Mouse (Mus musculus) ES-Bruce4 (cell line): Measurements from ENCODE around the gene Rspry1.

ENCODE experiments used
- EP300 ChIP-seq: IDR thresholded peaks from 2 replicates; pipeline ENCODE4 v1.6.1; 2011; ENCODE audit warnings: low read depth, low read length; ENCODE audit not compliant: insufficient read depth
- POLR2A ChIP-seq: IDR thresholded peaks from one replicate; pipeline ENCODE4 v1.8.1; 2011; ENCODE audit warnings: low read length; ENCODE audit not compliant: insufficient read depth

- no peak for TF ChIP-seq EP300
- no peak for TF ChIP-seq POLR2A
Measured at GRCm38 (mm10) chr8:94581820-94582483, 19.8 kb upstream of the Rspry1 start.
